Mouse (Mus musculus) spleen, postnatal 36 days (tissue): ENCODE measurements around the gene Fbxw2.
"Not testable (repeated sequence)": the region's sequence is repeated elsewhere in the genome, so short reads cannot be mapped to it uniquely, and the experiment has no call there.

Experiments used
- DNase-seq, 2 experiments: peaks; one replicate each; pipeline ENCODE4 v3.0.0; 2022; ENCODE audit warnings: low spot score in 2 of 2, mixed read lengths in 1 of 2

Fbxw2 gene

GRCm38 (mm10) chr2:34773673-34774072 is 52.4 kb downstream of the Fbxw2 start:
- DNase-seq: no peak

- DNase-seq: peak; percentile 64 to 75
These were observed 53.6 kb downstream of the Fbxw2 start for GRCm38 (mm10) chr2:34772252-34773235.

- DNase-seq: peak; percentile 100
These were observed 54.5 kb downstream of the Fbxw2 start, which contains the start of gene Hspa5 for GRCm38 (mm10) chr2:34771368-34772226. Gene Hspa5, plus strand, starts transcription at chr2:34771970.

GRCm38 (mm10) chr2:34770951-34771350 is 55.2 kb downstream of the Fbxw2 start:
- no peak for DNase-seq

- DNase-seq: no peak
These were observed 56.1 kb downstream of the Fbxw2 start for GRCm38 (mm10) chr2:34770049-34770448.

- no peak for DNase-seq
These were observed 61.3 kb downstream of the Fbxw2 start for GRCm38 (mm10) chr2:34764801-34765200.

GRCm38 (mm10) chr2:34762872-34763271 is 63.2 kb downstream of the Fbxw2 start:
- no peak for DNase-seq

GRCm38 (mm10) chr2:34762174-34762573 is 63.9 kb downstream of the Fbxw2 start:
- no peak for DNase-seq

GRCm38 (mm10) chr2:34761272-34761671 is 64.8 kb downstream of the Fbxw2 start:
- not testable (repeated sequence) for DNase-seq

GRCm38 (mm10) chr2:34757341-34757740 is 68.8 kb downstream of the Fbxw2 start:
- DNase-seq: no peak

GRCm38 (mm10) chr2:34754551-34755358 is 71.4 kb downstream of the Fbxw2 start, which contains the start of gene Gapvd1:
Gene Gapvd1, minus strand, starts transcription at chr2:34755232.
- DNase-seq: peak; percentile 5 to 33
